Mouse (Mus musculus) cerebellum, adult 18-20 months (tissue): Measurements from ENCODE around the gene Acap1.
"Not testable (repeated sequence)": the region's sequence is repeated elsewhere in the genome, so short reads cannot be mapped to it uniquely, and the experiment has no call there.

Experiments used
- DNase-seq, 2 experiments: peaks; one replicate each; pipeline ENCODE4 v3.0.0; 2021

Acap1 gene

GRCm38 (mm10) chr11:69895291-69895690, at the start of gene Acap1:
Acap1 (minus strand) TSS chr11:69895539.
- no peak for DNase-seq

GRCm38 (mm10) chr11:69940962-69941361, 45.6 kb upstream of the Acap1 start:
- no peak for DNase-seq

GRCm38 (mm10) chr11:69939731-69940130, 44.4 kb upstream of the Acap1 start:
- DNase-seq: no peak

GRCm38 (mm10) chr11:69939181-69939580, 43.8 kb upstream of the Acap1 start:
- DNase-seq: no peak

DNA sequence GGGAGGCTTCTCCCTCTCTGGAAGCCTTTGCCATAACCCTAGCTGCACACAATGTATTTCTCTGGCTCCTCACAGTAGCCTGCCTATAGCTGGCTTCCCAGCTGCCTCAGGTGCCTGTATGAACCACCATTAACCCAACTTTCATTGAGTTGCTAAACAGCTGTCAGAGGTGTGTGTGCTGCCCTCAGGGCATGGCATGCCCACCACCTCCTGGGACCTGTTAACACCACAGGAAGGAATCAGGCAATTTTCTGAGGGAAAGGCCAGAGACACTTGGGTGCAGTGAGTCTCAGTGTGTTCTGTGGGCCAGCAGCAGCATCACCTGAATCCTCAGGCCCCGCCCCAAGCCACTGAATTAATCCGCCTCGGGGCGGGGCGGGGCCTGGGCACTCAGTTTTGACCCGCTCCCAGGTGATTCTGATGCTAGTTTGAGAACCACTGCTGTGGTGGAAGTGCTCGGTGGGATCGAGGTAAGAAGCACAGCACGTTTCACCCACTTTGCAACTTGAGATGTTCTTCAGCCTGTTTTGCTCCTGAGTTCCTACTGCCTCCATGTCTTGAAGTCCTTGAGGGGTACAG, 43.2 kb upstream of the Acap1 start:
- DNase-seq: no peak

GRCm38 (mm10) chr11:69937834-69938233, 42.5 kb upstream of the Acap1 start:
- DNase-seq: no peak

DNA sequence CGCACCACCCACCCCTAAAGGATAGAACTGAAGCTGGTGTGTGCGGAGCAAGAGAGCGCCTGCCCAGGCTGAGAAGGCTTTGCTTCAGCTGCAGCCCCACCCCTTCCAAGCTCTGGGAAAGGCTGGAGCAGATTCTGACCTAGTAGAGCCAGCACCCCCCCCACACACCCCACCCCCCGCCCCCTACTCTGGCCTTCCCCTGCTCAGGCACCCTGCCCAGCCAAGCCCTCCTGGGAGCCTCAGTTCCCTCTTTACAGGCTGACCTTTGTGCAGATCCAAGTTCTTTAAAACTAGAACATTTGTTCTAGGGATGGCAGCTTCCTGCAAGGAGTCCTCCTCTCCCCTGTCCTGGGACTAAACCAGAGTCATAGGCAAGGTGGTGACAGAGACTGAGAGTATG, 42.0 kb upstream of the Acap1 start:
- DNase-seq: no peak

DNA sequence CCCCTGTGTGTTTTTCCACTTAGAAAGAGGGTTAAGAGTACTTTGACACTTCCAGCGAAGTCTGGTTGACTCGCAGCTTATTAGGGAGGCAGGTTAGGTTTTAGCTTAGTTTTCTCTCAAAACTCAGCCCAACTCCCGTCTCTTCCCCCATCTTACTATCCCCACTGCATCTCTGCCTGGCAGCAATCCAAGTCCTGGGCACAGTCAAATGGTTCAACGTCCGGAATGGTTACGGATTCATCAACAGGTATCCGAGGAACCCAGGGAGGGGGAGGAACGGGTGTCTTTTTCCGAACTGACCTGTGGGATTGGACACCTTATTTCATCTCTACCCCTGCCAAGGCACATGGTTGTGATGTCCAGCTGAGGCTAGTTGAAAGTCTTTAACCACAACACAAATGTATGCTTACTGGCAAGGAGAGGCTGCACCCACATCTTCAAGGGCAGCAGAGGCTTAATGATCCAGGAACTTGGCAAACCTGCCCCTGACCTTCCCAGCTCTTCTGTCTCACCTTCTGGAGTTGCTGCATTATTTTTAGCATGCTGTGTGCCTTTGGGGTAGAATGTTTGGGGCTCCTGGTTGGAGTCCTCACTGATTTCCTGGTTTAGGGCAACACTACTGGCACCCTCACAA, 41.5 kb upstream of the Acap1 start:
- no peak for DNase-seq

DNA sequence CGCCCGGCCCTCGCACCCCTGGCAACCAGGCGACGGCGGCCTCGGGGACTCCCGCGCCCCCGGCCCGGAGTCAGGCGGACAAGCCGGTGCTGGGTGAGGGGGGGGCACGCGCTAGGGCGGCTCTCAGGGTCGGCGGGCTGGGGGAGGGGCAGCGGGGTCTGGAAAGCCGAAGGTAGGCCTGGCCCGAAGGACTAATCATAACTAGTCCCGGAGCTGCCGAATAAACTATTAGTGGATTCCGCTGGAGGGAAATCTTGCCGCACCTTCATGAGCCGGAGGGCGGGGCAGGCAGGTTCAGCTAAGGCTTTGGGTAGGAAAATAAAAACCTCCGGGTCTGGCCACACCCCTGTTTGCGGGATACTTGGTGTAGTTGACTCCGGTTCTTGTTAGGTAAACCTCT, 40.8 kb upstream of the Acap1 start:
- no peak for DNase-seq

- peak; percentile 91 to 96 for DNase-seq
Observed at GRCm38 (mm10) chr11:69935137-69935879, 40.0 kb upstream of the Acap1 start, which contains the start of gene Ybx2. Ybx2 (plus strand) TSS chr11:69935796.

DNA sequence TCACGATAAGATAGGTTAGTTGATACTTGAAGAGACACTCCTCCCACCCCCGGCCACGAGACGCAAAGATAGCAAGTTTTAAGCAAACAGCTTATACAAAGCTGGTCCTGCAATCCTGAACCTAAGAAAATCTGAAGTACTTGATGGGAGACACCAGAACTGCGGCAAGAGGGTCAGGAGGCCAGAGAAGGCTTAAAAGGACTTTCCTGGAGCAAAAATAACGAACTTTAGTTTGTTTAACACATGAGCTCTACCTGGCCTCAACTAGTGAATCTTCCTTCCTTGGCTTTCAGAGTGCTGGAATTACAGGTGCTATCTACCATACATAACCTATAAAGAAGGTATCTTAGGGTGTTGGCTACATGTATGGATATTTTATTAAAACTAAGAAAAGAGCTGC, 39.3 kb upstream of the Acap1 start:
- DNase-seq: no peak

GRCm38 (mm10) chr11:69934169-69934568, 38.8 kb upstream of the Acap1 start:
- DNase-seq: peak; percentile 91 to 93

- no peak for DNase-seq
Observed at GRCm38 (mm10) chr11:69933066-69933465, 37.7 kb upstream of the Acap1 start.

DNA sequence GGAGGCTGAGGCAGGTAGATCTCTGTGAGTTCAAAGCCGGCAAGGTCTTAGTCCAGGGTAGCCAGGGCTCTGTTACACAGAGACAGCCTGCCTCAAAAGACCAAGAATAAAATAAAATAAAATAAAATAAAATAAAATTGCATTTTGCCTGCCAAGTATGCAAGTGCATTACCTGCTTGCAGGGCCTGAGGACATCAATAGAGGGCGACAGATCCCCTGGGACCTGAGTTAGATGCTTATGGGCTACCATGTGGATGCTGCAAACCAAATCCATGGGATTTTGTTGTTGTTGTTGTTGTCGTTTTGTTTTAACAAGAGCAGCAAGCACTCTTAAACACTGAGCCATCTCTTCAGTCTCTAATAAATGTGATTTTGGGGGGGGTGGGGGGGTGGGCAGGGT, 36.9 kb upstream of the Acap1 start:
- no peak for DNase-seq

- DNase-seq: no peak
Observed at GRCm38 (mm10) chr11:69931769-69932168, 36.4 kb upstream of the Acap1 start.

DNA sequence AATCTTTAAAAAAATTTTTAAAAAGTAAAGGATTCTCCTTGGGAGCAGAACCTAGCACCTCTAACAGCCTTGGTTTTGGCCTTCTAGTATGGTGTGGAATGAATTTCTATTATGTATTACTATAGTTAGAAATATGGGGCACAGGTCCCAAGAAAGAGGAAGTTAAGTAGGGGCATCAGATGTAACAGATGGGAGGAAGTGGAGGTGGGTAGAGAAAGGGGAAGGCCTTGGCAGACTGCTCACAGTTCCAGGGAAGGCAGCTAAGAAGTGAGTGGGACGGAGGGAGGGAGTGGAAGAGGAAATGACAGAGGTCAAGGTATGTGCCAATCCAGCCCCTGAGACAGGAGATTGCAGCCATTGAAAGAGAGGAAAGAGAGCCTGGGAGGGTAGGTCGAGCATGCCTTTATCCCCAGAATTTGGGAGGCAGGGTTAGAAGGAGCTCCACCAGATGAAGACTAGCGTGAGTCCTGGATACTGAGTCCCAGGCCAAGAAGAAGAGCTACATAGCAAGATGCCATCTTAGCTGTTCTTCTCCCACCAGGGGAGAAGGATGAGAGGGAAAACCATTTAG, 35.7 kb upstream of the Acap1 start:
- no peak for DNase-seq

GRCm38 (mm10) chr11:69930176-69930575, 34.8 kb upstream of the Acap1 start:
- not testable (repeated sequence) for DNase-seq

DNA sequence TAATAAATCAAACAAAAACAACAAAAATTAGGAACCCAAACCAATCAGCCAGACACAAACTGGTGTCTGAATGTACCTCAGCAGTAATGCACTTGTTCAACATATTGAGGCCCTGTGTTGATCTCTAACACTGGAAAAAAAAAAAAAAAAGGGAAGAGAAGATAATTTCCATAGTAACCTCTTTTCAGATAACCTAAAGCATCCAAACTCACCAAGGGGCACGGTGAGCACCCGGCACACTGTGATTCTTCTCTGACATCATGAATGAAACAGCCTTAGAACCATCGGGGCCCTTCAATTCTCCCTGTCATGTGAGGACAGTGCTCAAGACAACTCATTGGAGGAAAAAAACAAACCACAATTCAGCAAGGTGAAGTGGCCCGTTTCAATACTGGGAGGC, 34.4 kb upstream of the Acap1 start:
- DNase-seq: no peak

GRCm38 (mm10) chr11:69927501-69927900, 32.2 kb upstream of the Acap1 start:
- DNase-seq: no peak

- no peak for DNase-seq
Observed at GRCm38 (mm10) chr11:69922796-69923195, 27.5 kb upstream of the Acap1 start.

DNA sequence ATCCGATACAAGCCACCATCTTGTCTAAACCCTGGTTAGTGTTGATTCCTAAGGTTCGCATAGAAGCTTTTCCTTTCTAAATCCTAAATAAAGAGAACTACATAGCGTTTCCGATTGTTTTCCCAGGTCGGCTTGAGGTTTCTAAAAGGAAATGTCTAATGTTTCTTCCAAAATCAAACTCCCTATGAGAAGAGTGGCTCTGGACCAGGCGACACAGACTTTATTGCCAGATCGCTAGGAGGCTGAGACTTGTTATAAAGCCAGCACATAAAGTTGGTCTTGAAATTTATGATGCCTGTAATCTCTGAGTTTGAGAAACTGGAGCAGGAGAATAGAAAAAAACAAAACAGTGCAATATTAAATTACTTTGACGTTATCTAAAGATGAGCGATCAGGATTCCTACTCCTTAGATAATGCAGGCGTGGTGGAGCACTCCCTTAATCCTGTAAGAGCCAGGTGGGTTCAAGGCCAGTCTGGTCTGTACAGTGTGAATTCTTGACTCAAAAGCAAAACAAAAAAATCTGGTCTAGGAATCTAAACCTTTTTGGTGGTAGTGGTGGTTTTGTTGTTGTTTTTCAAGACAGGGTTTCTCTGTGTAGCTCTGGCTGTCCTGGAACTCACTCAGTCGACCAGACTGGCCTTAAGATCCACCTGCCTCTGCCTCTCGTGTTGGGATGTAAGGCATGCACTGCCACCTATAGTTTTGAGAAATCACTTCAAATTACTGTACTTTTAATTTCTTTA, 26.8 kb upstream of the Acap1 start:
- DNase-seq: no peak

- peak; percentile 100 for DNase-seq
Observed at GRCm38 (mm10) chr11:69921114-69922011, 26.0 kb upstream of the Acap1 start, which contains the start of gene Eif5a. Eif5a (minus strand) TSS chr11:69921958.
